ENCODE assay signal across 14 mouse cellular contexts in genomic region chr8:101329290-101329689, GRCm38 (mm10).
DNase-seq lines count a peak whose midpoint lies in the region; ATAC-seq and TF ChIP-seq lines count a peak whose summit lies in the region.
"Had no signal": no experiment of that assay in that cellular context is flagged by ENCODE, and none has a peak within 500 bp of the region (broad histone marks: within the 10 kb centered on the region; RNA-seq: fewer than 3 reads in every experiment).

No protein-coding gene starts in this region.

- DNase-seq in cerebellum, postnatal 10 days: peak; percentile 2
- no peak for DNase-seq in cerebellum, postnatal 36 days
- no peak for DNase-seq in neural tube, embryonic 11.5 days (ENCODE audit: low spot score)
- DNase-seq in neural tube, embryonic 10.5 days (ENCODE audit: extremely low spot score, low spot score): no peak
- no peak for DNase-seq in gastrocnemius, adult 2 months
- DNase-seq in adrenal gland, adult 18-20 months (ENCODE audit: low spot score in 2 of 2): no peak
- no peak for DNase-seq in thymus, postnatal 14 days
- DNase-seq: heart, postnatal 10 days; layer of hippocampus, adult 9-11 months; lung, adult 2 months had no signal

- TF ChIP-seq CTCF in gastrocnemius, adult 2 months (IDR thresholded peaks at IDR 0.05): no peak

- no peaks in the 10 kb centered on the region for H3K36me3 ChIP-seq in neural tube, embryonic 11.5 days (ENCODE audit: control insufficient read depth, insufficient read depth, low read length)
- no peaks in the 10 kb centered on the region for H3K36me3 ChIP-seq in hindbrain, embryonic 12.5 days
- H3K36me3 ChIP-seq: intestine, embryonic 15.5 days had no signal

- intact Hi-C loops in gastrocnemius, adult 2 months (cut with DNase I): no loop called here

- H3K9ac ChIP-seq in neural tube, embryonic 11.5 days (ENCODE audit: low read length): no peak overlapping the region
- H3K9ac ChIP-seq in hindbrain, embryonic 12.5 days: no peak overlapping the region
- H3K9ac ChIP-seq: intestine, embryonic 15.5 days had no signal

- 18% methylated on average over 2 of the region's 2 CpGs for WGBS in neural tube, embryonic 11.5 days
- 16% methylated on average over 2 of the region's 2 CpGs for WGBS in hindbrain, embryonic 12.5 days

- no peaks in the 10 kb centered on the region for H3K9me3 ChIP-seq in neural tube, embryonic 11.5 days (ENCODE audit: control insufficient read depth, low read length)
- no peaks in the 10 kb centered on the region for H3K9me3 ChIP-seq in hindbrain, embryonic 12.5 days (replicated peaks)
- H3K9me3 ChIP-seq: intestine, embryonic 15.5 days had no signal

- ATAC-seq in neural tube, embryonic 11.5 days (ENCODE audit: insufficient read depth, low FRiP score, low TSS enrichment): 0 out of 2 replicates have a peak, but pooled peaks have one; percentile 18
- ATAC-seq in hindbrain, embryonic 12.5 days (ENCODE audit: low FRiP score): peak; percentile 78
- ATAC-seq: intestine, embryonic 15.5 days had no signal

- no peak overlapping the region for H3K4me2 ChIP-seq in neural tube, embryonic 11.5 days (ENCODE audit: low read depth)
- H3K4me2 ChIP-seq in hindbrain, embryonic 12.5 days (replicated peaks): no peak overlapping the region
- H3K4me2 ChIP-seq: intestine, embryonic 15.5 days had no signal

- no peaks in the 10 kb centered on the region for H3K4me1 ChIP-seq in neural tube, embryonic 11.5 days (ENCODE audit: control insufficient read depth, insufficient read depth, low read length)
- H3K4me1 ChIP-seq in hindbrain, embryonic 12.5 days: 0 out of 2 replicates have a peak, but pooled peaks cover 5% of the 10 kb centered on the region
- H3K4me1 ChIP-seq: intestine, embryonic 15.5 days had no signal

- H3K27ac ChIP-seq in neural tube, embryonic 11.5 days (ENCODE audit: low read depth, low read length): no peak overlapping the region
- H3K27ac ChIP-seq in hindbrain, embryonic 12.5 days: no peak overlapping the region
- H3K27ac ChIP-seq in gastrocnemius, adult 2 months: no peak overlapping the region
- H3K27ac ChIP-seq: intestine, embryonic 15.5 days; kidney, postnatal 0 days; macrophage had no signal

- no peak overlapping the region for H3K4me3 ChIP-seq in neural tube, embryonic 11.5 days (ENCODE audit: low read depth, low read length)
- H3K4me3 ChIP-seq in hindbrain, embryonic 12.5 days: no peak overlapping the region
- no peak overlapping the region for H3K4me3 ChIP-seq in gastrocnemius, adult 2 months
- H3K4me3 ChIP-seq: intestine, embryonic 15.5 days had no signal

- no peaks in the 10 kb centered on the region for H3K27me3 ChIP-seq in neural tube, embryonic 11.5 days (ENCODE audit: control insufficient read depth, insufficient read depth, low read length)
- H3K27me3 ChIP-seq in hindbrain, embryonic 12.5 days: no peaks in the 10 kb centered on the region
- H3K27me3 ChIP-seq: intestine, embryonic 15.5 days had no signal

Comparison
In these comparisons a context has a peak if more than half of its experiments do, and no peak if none do; other contexts are left out.
1. DNase-seq: peak in cerebellum, postnatal 10 days (2 of 2); none in cerebellum, postnatal 36 days (0 of 2), neural tube, embryonic 11.5 days (single experiment), neural tube, embryonic 10.5 days (single experiment), gastrocnemius, adult 2 months (single experiment), adrenal gland, adult 18-20 months (0 of 2) and thymus, postnatal 14 days (single experiment).